Mouse (Mus musculus) right cerebral cortex, postnatal 10 days (tissue): ENCODE results near the gene Dusp10.

ENCODE experiments used
- DNase-seq, 2 experiments: peaks; one replicate each; pipeline ENCODE4 v3.0.0; 2021; ENCODE audit warnings: low spot score in 2 of 2

The Dusp10 gene

GRCm38 (mm10) chr1:184030070-184030802 lies 17.1 kb downstream of the Dusp10 start:
- no peak for DNase-seq

DNA sequence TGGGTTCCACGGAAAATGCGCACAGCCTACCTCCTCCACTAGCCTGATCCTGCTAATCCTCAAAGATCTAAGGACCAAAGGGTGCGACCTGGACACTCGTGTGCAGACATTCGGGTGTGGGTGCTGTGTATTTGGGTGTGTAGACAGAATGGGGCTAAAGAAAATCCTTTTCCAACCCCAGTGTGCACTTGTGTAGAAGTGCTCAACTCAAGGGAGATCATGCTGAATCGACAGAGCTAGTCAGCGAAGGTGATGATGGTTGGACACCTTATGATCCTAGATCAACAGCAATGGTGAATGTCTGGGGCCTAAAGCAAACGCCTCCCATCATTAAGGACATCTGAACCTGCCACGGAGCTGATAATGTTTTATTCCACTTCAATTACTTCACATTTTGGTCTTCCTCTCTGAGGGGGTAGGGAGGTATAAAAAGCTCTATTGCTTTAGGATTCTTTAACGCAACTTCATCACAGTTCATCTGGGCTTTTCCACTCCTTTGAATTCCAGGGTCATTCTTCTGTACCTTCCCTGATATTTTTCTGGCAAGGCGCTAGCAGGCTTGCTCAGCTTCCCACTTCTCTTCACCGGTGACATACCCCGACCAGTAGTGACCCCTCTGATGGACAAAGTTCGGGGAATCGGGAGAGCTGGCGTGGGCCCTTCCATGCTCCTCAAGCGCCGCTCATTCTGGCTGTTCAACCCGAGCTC lies 19.7 kb downstream of the Dusp10 start:
- DNase-seq = no peak

- DNase-seq = peak in 1 of 2 experiments; percentile 73
Observed at GRCm38 (mm10) chr1:184033390-184034010, 20.4 kb downstream of the Dusp10 start.

- DNase-seq = peak; percentile 99 to 100
Observed at GRCm38 (mm10) chr1:184034011-184034557, 21.0 kb downstream of the Dusp10 start, which contains the start of gene 1700056E22Rik. Gene 1700056E22Rik (minus strand): TSS chr1:184034301.

- peak; percentile 31 to 46 for DNase-seq
Observed at GRCm38 (mm10) chr1:184034741-184035181, 21.7 kb downstream of the Dusp10 start.

GRCm38 (mm10) chr1:184035346-184035903 lies 22.3 kb downstream of the Dusp10 start:
- DNase-seq = no peak

DNA sequence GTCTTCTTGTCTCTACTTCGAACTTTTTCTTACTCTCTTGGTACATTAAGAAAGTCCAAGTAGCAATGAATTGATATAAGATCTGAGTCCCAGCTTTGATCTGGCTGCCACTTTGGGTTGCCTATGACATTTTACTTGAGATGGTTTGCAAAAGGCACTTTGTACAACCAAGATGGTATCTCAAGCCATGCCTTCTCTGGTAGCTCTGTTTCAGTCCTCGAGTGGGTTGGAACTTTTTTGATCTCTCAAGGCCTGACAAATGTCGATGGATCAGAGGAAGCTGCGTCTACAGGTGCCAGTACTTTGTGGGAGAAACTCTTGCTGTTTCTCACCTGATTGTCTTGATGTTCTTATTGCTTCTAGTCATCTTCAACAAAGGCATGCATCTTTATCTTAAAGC lies 24.7 kb downstream of the Dusp10 start:
- DNase-seq = no peak

DNA sequence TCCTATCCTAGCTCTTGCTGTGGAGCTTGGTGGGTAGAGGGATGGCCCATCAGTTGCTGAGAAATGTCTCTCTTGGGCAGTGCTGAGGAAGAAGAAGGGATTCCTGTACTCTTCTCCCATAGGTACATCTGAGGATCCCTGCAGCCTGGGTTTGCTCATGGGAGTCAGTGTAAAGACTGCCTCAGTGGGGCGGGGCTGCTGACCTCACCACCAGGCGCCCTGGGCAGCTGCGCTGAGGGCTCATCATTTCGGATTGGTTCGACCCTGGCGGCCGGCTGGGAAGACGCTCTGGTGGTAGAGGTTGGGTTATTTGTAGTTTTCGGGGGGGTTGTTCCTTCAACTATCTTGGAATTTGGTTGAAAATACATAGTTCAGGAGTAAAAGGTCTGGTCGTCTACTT lies 26.2 kb downstream of the Dusp10 start:
- no peak for DNase-seq

DNA sequence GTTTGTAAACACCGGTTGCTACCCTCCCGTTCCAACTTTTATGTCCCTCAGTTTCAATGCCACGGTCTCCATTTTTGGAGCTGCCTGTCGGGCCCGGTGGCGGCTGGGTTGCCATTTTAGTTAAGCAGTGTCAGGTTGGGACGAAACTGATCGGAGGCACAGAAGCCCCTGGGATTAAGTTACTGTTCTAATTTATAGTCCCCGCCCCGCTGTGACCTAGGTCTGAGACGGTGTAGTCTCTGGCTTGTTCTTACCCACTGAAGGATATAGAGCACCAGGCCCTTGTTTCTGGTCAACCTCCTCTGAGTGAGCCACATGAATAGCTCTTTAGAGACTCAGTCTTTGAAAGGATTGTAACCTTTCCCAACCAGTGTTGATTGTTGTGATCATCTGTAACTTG lies 27.1 kb downstream of the Dusp10 start:
- no peak for DNase-seq

DNA sequence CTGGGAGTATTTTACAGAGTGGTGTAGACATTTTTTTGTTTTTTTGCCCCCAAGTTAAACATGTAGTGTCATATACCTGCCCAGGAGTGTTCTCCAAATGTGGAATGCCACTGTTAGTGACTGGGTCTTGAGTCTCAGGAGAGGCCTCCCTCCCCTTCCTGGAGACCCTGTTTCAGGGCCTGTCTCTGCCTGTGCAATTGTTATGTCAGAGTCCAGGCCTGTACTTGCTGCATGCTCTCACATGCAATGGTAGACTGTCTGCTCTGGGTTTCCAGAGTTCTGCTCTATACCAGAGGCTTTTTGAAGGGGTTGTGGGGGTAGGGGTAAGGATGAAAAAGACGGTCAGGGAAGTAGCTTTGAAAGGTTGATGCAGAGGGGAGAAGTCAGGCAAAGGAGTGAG lies 27.8 kb downstream of the Dusp10 start:
- DNase-seq = no peak

- peak in 1 of 2 experiments; percentile 30 for DNase-seq
Observed at GRCm38 (mm10) chr1:184041778-184042573, 28.9 kb downstream of the Dusp10 start.

DNA sequence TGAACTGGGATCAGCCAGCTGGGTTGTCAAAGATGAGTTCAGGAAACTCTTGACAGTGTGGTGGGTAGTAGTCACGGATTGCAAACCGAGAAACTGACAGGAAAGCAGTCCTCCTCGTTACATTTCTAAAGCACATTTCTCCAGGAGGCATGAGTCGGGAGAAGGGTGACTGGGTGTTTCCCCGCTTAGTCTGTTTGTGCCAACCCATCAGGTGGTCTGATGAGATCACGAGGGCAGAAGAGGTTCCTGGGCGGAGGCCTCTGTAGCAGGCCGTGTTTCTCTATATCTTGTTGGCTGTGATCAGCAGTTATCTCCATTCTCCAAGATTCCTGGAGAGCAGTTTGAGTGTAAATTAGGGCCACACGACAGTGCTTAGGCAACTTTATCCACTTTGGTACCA lies 29.6 kb downstream of the Dusp10 start:
- DNase-seq = no peak

DNA sequence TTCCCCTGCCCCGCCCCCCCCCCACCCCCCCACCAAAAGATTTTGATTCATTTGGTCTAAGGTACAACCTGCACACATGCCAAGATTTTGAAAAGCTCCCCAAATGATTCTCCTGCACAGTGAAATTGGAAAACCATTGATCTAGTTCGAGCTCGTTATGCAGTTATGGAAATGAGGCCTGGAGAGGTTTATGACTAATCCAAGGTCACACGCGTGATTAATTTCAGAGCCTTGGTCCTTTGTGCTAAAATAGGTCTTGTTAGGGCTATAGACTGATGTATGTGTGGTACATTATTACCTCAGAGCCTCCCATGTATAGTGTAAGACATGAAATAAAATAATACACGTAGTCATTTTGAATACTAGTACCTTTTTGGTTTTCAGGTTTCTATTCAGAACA lies 30.3 kb downstream of the Dusp10 start:
- no peak for DNase-seq

DNA sequence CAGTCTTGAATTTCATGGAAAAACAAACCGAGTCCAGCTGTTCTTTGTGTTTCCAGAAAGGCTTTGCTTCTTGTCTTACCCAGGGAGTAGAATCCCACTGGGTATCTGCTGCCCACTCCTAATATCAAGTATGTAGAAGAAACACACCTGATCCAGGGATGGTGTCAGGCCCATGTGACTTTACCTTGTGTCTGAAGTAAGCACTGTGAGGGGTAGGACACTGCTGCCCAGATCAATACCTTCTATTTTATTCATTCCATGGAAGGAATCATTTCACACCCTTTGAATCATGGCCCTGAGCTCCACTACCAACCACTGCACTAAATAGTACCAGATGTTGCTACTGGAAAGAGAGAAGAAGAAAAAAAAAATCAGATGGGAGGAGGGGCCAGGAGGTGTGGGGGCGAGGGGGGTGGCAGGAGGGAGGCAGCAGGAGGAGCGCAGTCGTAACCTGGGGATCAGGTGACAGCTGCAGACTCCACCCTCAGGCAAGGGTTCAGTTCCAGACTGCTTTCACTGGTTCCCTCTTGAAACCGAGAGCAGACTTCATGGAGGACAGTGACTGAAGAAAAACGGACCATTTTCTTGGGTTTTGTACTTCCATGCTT lies 33.1 kb downstream of the Dusp10 start:
- DNase-seq = no peak

DNA sequence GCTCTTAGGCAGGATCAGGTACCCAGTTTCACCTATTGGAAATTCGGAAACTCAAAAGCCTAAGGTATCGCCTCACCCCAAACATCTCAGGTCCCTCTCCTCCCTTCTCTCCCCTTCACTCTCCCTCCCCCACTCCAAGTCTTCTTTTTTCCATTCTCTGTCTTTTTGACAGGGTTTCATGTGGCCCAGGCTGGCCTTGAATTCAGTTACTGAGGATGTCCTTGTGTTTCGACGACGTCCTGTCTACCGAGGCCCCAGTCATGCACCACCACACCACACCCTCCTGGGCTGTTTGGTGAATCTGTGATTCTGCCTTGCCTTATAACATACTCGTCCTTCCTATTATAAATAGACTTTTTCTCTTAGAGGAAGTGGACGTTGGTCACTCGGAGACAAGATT lies 34.7 kb downstream of the Dusp10 start:
- no peak for DNase-seq

GRCm38 (mm10) chr1:184048675-184049418 lies 35.7 kb downstream of the Dusp10 start:
- DNase-seq = no peak

GRCm38 (mm10) chr1:184051286-184051685 lies 38.2 kb downstream of the Dusp10 start:
- no peak for DNase-seq

GRCm38 (mm10) chr1:184051824-184052223 lies 38.7 kb downstream of the Dusp10 start:
- no peak for DNase-seq

DNA sequence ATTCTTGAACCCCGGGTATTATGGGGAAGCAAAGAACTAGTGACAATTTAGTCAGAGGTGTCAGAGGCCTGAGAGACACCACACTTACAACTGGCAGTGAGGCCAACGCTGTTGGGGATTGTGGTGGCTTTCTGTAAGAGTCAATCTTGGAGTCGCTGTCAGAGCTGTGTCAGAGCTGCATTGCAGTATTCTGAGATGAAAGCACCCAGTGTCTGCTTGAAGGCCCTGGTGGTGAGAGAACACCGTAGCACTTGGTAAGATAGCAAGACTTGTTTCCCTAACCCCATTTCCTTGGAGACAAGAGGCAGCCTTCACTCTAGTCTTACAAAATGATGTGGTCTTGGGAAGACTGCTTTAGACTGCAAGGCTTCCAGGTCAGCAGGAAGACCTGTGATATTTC lies 39.2 kb downstream of the Dusp10 start:
- no peak for DNase-seq

DNA sequence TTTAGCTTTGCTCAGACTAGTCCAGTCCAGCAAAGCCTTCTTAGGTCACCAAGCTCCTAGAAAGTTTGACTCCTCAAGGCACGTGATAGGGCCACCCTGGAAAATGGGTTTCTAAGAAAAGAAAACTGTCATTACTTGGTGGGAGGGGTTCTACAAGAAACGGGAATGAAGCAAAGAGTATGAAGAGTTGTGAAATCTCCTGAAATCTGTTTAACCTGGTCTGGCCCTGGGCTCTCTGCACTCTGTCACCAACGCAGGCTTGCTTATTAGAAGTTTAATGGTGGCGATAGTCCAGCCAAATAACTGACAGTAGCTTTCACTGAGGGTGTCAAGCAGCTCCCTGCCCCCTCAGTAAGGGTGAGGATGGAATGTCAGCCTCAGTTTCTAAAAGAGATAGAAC lies 40.0 kb downstream of the Dusp10 start:
- DNase-seq = no peak
